Mouse (Mus musculus): ENCODE results near the gene Scfd2.

- no peak for TF ChIP-seq EP300 (optimal IDR thresholded peaks at IDR 0.05)
- no peak for TF ChIP-seq CTCF (IDR thresholded peaks at IDR 0.05; ENCODE audit: low read depth)
Observed at GRCm38 (mm10) chr5:74336780-74337179, 194.8 kb downstream of the Scfd2 start.

Data from stomach, postnatal 0 days (tissue).